Mouse (Mus musculus): Measurements from ENCODE around the gene Olfr96. TPM values are rescaled to one million over a fixed set of nuclear protein-coding genes. Genes with fewer than 3 reads are reported as not detected.
"Not testable (repeated sequence)": the region's sequence is repeated elsewhere in the genome, so short reads cannot be mapped to it uniquely, and the experiment has no call there.

The Olfr96 gene
- not detected for total RNA-seq (2021)
- long read RNA-seq, experiment 1: 0 reads
- long read RNA-seq, experiment 2: 0 reads

GRCm38 (mm10) chr17:37219846-37220245 is at the start of gene Olfr96:
Olfr96 (plus strand) TSS chr17:37220146.
- no peak for DNase-seq

DNA sequence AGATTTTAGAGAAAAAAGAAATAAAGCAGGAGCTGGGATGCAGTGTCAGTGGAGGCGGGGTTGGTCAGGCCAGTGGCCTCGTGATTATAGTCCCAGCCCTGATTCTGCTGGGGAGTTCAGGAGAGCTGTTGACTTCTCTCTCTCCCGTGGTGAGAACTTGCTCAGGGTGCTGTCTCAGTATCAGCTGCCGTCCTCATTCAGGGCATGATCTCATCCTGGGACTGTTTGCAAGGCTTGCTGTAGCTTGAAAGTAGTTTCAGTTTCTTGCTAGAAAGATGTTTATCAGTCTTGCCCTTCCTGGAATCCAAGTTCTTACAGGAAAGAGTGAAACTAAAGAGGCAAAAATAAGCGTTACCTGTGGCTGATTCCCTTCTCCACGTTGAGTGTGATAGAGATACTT is 34.5 kb upstream of the Olfr96 start:
- DNase-seq: no peak

DNA sequence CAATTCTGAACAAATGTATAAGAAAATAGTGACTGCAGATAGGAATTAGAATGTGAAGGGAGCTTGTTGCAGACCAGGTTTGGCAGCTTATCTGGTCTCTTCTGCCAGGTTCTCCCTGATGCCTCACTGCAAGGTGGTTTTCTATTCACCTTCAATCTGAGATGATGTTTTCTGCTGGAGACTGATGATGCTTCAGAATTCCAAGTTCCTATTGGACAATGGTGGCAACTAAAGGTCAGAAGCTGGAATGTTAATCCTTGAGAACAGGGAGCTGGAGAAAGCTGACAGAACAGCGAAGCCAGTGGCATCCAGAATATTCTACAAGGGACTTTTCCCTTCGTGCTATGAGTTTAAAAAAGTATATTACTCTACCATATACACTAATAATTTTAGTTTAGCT is 29.2 kb upstream of the Olfr96 start:
- no peak for DNase-seq

DNA sequence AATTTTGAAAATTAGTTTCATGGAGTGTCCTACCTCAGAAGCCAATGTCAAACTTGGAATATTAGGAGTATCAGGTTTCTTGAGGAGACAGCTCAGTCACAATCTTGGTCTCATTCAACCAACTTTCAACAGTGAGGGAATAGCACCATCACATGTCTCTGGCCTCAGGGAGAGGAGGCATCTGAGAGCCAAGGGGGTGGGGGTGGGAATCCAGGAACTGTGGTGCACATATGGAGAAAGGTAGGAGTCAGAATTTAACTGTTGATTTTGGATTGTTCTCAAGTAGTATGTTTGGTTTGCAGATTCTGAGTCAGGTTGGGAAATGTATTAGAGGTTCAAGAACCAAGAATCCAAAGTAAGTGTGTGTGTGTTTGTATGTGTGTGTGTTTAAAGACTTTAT is 26.9 kb upstream of the Olfr96 start:
- no peak for DNase-seq

DNA sequence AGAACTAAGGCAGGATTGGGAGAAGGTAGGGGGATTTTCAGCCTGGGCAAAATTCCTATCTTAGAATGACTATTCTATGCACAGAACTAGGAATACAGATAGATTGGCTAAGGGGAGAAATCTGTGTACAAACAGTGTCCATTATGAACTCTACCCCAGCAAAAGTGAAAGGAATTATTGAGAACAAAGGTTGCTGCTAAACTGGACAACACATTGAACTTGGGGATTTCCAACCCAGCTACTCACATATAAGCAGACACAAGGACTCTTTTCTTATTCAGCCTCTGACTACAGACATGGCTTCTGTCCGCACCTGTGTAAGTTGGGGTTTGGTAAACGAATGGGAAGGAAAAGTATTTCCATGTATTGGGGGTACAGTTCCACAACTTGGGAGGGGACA is 26.3 kb upstream of the Olfr96 start, which contains the start of gene Ubd:
Ubd (plus strand) TSS at position 237 of the 400 bp plus-strand sequence.
- no peak for DNase-seq

DNA sequence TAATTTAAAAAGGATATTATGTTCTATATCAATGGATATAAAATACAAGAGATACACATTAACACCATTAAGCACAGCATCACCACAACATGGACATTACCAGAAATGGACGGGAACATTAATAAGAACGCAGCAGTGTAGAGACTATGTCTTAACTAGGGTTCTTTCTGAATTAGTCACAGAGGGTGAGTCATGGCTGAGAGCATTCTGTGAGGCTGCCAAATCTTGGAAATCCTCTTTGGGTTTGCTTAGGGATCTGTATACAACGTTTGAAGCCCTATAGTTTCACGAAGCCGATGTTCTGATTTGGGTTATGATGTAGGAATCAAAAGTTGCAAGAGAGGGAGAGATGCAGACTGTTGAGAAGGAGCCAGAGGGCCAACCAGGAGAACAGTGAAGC is 25.2 kb upstream of the Olfr96 start:
- no peak for DNase-seq

- DNase-seq: peak; percentile 26
Measured at GRCm38 (mm10) chr17:37196845-37197724, 22.9 kb upstream of the Olfr96 start.

DNA sequence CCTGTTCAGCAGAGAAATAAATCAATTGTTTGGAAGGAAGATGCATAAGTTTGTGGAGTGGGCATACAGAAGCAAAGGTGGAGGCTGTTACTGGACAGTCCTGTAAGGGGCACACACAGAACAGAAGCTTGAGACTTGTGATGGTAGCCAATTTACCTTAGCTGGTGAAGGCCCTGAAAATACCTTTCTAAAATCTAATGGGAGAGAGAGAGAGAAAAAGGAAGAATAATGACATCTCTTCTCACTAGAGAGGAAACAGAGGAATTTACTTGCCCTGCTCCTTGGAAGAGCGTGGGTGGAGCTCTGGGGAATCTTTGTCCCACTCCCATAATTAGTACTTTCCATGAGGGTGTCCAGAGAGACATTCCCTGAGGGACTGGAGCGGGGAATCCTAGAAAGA is 19.1 kb upstream of the Olfr96 start, which contains the start of gene Olfr94:
Olfr94 (minus strand) TSS at position 101 of the 400 bp plus-strand sequence.
- DNase-seq: no peak

DNA sequence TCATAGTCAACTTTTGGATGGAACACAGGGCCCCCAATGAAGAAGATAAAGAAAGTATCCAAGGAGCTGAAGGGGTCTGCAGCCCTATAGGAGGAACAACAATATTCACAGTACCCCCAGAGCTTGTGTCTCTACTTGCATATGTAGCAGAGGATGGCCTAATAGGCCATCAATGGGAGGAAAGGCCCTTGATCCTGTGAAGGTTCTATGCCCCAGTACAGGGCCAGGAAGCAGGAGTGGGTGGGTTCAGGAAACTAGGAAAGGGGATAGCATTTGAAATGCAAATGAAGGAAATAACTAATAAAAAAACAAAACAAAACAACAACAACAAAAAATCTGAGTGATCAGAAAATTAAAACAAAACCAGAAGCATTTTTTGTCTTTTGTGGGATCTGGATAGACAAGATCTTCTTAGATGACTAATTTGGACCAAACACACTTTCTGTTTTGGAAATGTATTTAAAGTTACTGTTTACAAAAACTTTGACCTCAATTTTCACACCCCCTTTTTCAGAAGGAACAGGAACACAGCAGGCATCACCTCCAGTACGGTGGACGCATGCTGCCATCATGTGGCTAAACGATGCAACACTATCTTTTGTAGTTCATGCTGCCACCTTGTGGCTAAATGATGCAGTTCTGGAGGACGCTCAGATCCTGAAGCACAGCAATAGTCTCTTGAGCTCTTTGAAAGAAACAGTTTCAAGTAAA is 16.6 kb upstream of the Olfr96 start:
- peak; percentile 77 for DNase-seq

DNA sequence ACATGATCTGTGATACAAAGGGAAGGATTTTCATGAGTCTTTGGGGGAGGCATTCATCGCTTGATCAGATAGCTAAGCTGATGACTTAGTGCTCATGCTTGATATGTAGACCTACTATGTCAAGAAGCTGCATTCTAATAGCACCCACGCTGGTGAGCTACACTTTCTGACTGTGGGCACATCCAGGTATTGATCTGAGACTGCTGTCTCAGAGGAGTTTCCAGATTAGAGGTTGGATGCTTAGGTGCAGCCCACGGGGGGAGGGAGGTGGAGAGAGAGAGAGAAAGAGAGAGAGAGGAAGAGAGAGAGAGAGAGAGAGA is 16.1 kb upstream of the Olfr96 start:
- DNase-seq: no peak

DNA sequence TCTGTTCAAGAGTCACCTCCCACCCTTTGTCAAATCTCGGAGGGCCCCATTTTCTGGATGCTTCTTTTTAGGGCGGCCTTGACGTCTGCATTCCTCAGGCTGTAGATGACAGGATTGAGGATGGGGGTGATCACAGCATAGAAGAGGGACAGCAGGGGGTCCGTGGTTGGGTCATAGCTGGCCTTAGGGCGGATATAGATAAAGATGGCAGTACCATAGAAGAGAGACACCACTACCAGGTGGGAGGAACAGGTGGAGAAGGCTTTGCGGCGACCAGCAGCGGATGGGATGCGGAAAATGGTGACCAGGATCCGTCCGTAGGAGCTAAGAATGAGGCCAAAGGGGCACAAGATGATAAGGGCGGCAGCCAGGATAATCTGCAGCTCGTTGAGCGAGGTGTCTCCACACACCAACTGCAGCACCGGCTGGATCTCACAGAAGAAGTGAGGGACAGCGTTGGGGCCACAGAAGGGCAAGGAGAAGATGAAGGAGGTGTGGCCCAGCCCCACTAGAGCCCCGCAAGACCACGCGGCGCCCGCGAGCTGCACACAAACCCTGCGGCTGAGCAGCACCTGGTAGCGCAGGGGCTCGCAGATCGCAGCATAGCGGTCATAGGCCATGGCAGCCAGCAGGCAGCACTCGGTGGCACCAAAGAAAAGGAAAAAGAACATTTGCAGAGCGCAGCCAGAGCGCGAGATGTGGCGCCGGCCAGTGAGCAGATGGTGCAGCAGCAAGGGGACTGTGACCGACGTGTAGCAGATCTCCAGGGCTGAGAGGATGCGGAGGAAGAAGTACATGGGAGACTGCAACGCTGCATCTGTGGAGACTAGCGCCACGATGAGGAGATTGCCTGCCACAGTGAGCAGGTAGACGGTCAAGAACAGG is 8.8 kb upstream of the Olfr96 start:
- DNase-seq: no peak

DNA sequence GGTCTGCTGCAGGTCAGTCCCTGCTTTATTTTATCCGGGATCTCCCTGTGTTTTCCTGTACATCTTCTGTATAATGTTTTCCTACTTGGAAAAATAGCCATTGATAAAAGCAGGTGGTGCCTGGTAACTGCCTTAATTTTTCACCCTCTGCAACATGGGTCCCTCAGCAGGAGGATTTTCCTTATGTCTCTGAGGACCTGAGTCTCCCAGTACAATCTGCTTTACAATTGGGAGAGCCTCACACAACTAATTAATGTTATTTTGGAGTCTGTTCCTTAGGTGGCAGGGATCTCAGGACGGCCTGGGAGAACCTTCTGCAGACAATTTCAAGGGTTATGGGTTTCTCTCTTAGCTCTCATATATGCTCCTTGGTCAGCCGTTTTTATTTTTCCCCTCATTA is 6.9 kb upstream of the Olfr96 start, which contains the start of gene Olfr95:
Olfr95 (minus strand) TSS at position 101 of the 400 bp plus-strand sequence.
- DNase-seq: no peak

- no peak for DNase-seq
Measured at GRCm38 (mm10) chr17:37218486-37218885, 1.5 kb upstream of the Olfr96 start.

GRCm38 (mm10) chr17:37221879-37222278 is 1.9 kb downstream of the Olfr96 start:
- DNase-seq: no peak

DNA sequence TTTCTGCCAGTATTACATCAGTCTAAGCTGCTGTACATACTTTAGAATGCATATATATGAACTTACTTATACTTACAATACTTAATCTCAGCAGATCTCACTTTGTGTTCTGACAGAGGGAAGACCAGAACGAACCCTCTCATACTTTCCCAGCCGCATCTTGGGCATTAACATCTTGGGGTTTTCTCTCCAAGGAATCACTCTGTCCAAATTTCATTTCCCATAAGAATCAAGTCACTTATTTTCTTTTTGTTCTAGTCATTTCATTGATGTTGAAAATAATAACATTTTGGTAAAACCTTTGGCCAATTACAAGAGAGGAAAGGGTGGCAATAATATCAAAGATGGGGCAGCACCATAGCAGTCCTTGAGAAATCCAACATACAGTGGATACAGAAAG is 17.3 kb downstream of the Olfr96 start, which contains the start of gene Olfr97:
Olfr97 (minus strand) TSS at position 101 of the 400 bp plus-strand sequence.
- not testable (repeated sequence) for DNase-seq

GRCm38 (mm10) chr17:37242198-37242597 is 22.3 kb downstream of the Olfr96 start:
- DNase-seq: no peak

DNA sequence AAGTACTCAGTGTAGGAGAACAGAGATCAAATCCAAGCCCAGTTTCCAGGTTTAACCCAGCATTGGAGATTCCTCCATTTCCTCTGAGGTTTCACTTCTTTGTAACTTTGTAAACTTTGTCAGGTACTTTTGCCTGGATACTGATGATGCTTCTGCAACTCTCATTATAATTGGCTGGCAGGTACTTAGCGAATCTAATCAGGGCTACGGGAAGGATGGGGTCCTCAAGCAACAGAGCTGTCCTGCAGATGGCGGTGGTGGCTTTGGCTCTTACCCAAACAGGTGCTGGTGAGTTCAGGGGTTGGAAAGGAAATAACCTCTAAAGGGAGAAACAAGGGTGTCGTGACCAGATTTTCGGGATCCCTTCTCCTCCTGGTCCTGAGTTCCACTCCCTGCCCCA is 26.8 kb downstream of the Olfr96 start:
- peak; percentile 9 for DNase-seq

DNA sequence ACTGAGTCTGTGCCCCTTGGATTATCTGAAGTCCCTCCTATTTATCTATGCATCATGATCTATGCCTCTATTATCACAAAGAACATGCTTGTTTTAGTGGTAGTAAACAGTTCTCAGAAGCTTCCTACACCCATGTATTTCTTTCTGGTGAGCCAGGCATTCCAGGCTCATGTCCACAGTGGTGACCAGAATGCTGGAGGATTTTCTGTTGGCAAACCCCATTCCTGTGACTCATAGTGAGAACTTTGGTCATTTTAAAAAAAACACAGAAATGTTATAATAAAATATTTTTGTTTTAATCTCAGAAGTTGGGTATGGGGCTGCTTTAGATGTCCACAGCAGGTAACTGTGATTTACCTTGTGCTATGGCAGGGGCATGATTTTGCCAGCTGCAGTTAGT is 29.5 kb downstream of the Olfr96 start:
- DNase-seq: no peak

GRCm38 (mm10) chr17:37250544-37250943 is 30.6 kb downstream of the Olfr96 start:
- no peak for DNase-seq

DNA sequence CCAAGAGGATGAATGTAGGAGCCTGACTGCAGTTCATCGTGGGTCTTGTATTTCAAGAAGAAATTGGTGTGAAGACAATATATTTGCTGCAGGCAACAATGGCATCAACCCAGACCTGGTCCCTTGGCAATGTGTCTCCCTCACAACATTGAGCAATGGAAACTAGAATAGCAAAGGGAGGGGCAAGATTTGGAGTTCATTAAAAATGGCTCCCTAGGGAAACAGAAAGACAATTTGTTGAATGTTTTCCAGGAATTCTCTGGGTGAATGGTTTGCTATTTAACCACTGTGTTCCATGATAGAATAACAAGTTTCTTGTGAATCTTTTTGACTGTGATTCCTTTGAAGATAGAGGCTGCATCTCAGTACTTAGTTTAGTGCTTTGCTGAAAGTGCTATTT is 43.7 kb downstream of the Olfr96 start, which contains the start of gene Olfr98:
Olfr98 (minus strand) TSS at position 124 of the 400 bp plus-strand sequence.
- no peak for DNase-seq

GRCm38 (mm10) chr17:37270058-37270701 is 50.2 kb downstream of the Olfr96 start, which contains the start of gene H2-M3:
H2-M3 (plus strand) TSS chr17:37270220.
- peak; percentile 83 for DNase-seq

Measured in gastrocnemius, postnatal 10 days (tissue).